Mouse (Mus musculus) lung, postnatal 36 days (tissue): ENCODE results near the gene Phactr1.
A peak's percentile ranks its signal among the peaks of the same experiment; 100 is the strongest.

Experiments
- DNase-seq: peaks from one replicate; pipeline ENCODE4 v3.0.0; 2022; ENCODE audit warnings: mixed read lengths

The Phactr1 gene

DNA sequence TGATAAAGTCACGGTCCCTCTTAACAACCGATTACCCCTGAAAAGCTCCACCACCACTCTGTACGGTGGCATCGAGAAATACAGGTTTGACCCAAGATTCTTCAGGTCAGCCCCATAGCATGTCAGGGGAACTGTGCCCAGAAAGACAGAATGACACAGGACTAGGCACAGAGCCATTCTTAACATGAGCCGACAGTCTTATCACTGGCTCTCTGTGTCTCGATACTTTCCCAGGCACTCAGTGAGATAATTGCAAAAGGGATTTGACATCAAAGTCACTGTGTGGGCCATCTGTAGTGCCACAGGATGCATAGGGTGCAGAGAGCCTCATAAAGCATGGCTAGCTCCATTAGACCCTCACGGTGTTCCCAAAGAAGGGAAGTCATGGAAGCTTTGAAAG, 453.0 kb downstream of the Phactr1 start:
- DNase-seq = no peak

GRCm38 (mm10) chr13:43134468-43134867, 454.0 kb downstream of the Phactr1 start:
- peak; percentile 21 for DNase-seq

DNA sequence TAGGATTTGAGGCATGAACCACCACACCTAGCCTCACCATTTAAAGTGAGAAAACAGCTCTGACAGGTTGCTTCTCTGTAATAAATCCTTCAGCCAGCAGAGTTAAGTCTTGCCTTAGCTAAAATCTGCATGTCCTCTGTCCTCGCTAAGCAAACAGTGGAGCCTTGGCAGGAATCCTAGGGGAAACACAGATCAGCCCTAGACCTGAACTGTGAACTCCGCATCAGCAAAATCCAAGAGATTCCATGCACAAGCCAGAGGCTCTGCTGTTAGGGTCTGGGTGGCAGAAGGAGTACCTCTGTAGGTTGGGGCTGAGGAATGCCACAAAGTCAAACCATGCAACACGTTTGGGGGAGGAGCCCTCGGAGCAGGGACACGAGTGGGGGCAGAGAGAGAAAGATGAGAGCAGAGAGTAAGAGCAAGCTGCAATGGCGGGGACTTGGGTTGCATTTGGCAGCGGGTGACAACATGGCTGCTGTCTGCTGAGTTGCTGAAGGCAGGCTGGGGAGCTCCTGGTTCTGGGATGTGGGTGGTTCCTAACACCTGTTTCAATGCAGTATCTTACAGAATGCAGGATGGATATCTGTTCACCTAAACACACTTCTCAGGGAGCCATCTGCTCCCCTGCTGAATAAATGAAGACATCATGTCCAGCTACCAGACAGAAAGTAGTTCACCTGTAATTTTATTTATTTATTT, 464.4 kb downstream of the Phactr1 start:
- DNase-seq = no peak

GRCm38 (mm10) chr13:43146515-43147258, 466.3 kb downstream of the Phactr1 start:
- DNase-seq = no peak

DNA sequence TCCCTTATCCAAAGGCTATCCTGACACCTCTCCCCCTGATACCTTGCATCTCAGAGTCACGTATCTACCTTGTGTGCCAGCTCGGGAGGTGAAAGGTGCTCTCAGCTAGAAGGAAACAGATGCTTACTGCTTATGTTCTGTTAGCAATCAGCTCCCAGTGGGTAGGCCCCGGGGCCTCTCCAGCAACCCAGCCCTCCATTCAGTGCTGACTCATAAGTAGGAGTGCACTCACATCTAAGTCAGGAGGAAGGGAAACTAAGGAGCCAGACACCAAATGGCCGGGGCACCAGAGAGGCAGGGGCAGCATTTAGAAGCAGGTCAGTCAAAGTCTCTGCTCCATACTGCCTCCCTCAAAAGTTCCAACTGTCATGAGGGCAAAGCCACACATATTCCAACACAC, 468.3 kb downstream of the Phactr1 start:
- DNase-seq = no peak

- DNase-seq = no peak
Observed at GRCm38 (mm10) chr13:43149661-43150060, 469.2 kb downstream of the Phactr1 start.

- no peak for DNase-seq
Observed at GRCm38 (mm10) chr13:43152005-43152520, 471.6 kb downstream of the Phactr1 start.

GRCm38 (mm10) chr13:43157370-43157769, 476.9 kb downstream of the Phactr1 start:
- no peak for DNase-seq

DNA sequence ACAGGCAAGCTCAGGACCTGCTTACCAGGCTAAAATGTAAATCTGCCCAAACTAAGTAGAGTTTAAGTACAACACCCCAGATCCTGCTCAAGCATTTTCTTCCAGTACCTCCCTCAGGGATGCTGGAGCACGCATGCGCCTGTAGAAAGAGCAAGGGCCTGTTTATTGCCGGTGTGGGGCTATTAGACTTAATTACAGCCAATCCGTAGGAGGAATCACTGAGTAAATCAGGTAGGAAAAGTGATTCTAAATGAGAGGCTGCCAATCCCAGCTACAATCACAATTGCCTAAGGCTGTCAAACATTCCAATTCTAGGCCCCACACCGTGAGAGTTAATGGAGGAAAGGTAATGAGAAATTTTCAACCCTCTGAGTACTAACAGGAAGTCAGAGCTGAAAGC, 477.9 kb downstream of the Phactr1 start:
- DNase-seq = no peak

DNA sequence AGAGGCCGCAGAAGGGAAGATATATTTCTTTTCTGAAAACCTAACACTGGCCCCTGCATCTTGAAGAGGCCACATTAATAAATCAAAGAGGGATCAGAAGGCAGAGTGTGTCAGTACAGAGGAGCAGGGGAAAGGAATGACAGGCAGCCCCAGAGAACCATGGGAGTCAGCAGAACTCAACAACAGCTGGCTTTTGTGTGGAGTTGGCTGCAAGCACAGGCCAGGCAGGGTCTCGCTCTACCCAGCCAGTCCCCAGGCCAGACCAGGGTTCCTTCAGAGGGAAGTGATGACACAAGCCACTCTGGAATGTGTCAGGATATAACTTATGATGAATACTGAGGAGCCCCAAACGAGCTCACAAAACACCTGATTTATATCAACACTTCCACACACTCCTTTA, 479.0 kb downstream of the Phactr1 start:
- peak; percentile 6 for DNase-seq

GRCm38 (mm10) chr13:43167721-43168120, 487.3 kb downstream of the Phactr1 start:
- DNase-seq = no peak

DNA sequence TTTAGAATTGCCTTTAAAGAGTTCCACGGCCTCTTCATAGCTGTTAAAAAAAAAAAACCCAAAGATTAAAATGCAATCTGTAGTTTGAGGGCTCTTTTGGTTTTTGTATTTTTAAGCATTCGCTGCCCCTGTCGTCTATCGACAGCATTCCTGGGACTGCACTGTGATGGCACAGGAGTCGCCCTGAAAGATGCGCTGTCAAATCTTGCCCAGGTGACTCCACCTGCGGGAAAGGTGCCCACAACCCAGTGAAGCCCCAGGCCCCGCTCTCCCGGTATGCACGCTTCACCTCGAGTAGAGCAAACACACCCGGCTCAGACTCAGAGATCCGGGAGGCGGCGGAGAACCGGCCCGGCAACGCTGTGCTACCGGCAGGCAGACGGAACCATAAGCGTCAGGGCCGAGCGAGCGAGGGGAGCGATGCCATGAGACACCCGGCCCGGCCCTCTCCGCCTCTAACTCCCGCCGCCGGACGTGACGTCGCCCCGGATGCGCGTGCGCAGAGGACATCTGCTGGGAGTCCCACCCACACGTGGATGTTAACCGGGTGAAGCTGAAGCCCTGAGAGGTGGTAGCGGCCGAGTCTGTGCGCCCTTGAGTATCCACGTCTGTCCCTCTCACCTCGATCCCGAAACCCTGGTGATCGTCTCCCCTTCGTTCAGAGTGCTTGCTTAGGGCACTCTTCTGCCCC, 490.7 kb downstream of the Phactr1 start, which contains the start of gene Tbc1d7:
Tbc1d7 (minus strand) TSS at position 482 of the 691 bp plus-strand sequence.
- DNase-seq = peak; percentile 98

- peak; percentile 56 for DNase-seq
Observed at GRCm38 (mm10) chr13:43172036-43172713, 491.8 kb downstream of the Phactr1 start.

- DNase-seq = peak; percentile 91
Observed at GRCm38 (mm10) chr13:43173262-43173661, 492.8 kb downstream of the Phactr1 start.

GRCm38 (mm10) chr13:43176676-43177075, 496.3 kb downstream of the Phactr1 start:
- DNase-seq = no peak

DNA sequence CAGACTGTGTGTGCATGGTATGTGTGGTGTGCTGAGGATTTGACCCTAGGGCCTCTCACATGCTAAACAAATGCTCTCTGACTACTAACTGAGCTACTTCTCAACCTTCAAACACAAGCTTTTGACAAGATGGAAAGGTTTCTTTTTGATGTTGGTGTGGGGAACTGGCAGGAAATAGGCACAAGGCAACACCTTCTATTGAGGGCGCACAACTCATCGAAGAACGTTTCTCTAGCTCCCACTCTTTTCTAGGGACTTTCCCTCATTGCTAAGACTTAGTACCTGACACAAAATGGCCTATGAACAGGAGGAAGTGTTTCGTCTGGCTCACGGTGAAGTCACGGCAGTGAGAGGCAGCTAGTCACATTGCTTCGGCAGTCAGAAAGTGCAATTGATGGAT, 496.9 kb downstream of the Phactr1 start:
- no peak for DNase-seq

DNA sequence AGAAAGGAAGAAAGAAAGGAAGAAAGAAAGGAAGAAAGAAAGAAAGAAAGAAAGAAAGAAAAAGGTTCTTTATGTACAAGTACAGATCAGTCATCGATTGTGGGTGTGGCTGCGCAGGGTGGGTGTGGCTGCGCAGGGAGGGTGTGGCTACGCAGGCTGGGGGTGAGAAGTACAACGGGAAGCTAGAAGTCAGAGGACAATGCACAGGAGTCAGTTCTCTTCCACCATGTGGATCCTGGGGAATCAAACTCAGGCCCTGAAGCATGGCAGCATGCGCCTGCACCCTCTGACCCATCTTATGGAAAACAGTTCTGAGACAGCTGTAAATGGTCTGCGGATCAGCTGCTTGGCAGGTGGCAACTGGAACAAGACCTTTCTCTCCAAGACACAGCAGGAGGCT, 500.7 kb downstream of the Phactr1 start:
- DNase-seq = no peak

DNA sequence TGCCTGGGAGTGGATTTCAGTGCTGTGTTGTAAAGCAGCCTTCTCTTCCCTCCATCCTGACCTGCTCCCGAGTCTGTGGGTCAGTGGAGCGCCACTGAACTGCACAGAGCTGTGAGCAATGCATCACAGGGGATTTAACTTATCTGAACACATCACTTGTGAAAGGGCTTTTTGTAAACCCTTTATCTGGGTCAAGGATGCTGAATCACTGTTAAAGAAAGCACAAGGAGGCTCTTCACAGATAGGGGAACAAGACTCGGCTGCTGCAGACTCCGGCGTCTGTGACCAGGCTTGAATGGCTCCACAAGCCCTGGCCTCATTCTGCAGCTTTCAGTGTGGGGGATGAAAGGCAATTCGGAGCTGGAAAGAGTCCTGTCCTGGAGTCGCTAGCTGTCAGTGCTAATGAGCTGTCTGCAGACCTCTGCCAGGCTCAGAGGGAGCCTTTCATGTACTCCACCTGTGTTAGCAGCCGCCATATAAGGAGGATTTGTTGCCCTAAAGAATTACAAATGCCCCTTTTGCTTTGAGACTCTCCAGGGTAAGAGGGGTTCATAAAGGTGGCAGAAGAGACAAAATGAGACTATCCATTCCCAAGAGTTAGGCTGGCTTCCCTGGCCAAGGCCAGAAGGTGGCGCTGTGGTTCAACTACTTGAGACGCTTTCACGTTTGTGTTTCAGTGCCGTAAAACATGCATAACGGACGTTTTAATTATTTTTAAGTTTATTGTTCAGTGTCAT, 502.2 kb downstream of the Phactr1 start:
- peak; percentile 90 for DNase-seq

DNA sequence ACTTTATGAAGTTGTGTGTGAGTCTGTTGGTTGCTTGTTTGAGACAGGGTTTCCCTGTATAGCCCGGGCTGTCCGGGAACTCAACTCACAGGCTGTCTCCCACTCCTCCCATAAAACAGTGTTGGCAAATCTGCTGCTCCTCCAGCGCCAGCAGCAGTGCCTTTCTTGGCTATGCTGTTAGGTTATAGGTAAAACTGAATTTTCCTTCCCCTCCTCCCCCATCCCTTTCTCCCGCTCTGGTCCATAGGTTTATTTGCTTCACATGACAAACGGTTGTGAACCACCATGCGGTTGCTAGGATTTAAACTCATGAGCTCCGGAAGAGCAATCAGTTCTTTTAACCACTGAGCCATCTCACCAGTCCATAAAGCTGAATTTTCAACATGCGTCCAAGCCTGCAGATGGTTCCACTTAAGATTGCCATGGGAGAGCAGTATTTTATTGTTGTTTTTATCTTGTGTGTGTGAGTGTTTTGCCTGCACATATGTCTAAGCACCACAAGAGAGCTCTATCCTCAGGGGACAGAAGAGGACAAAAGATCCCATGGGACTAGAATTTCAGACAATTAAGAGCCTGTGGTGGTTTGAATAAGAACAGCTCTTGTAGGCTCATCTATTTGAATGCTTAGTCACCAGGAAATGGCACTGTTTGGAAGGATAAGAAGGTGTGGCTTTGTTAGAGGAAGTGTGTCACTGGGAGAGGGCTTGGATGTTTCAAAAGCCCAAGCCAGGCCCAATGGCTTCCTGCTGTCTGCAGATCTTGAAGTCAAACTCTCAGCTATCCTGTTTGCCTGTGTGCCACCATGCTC, 503.0 kb downstream of the Phactr1 start:
- no peak for DNase-seq

GRCm38 (mm10) chr13:43187736-43188135, 507.3 kb downstream of the Phactr1 start:
- no peak for DNase-seq
